Mouse (Mus musculus): ENCODE results near the gene Med12l. TPM values are rescaled to one million over a fixed set of nuclear protein-coding genes. Genes with fewer than 3 reads are reported as not detected.
A peak's percentile ranks its signal among the peaks of the same experiment; 100 is the strongest.

Gene Med12l
- total and polyA plus RNA-seq, 3 experiments = 0.93 to 2.0 (median 1.5) TPM

- TF ChIP-seq KAT2A (IDR thresholded peaks at IDR 0.05; ENCODE audit: insufficient replicate concordance, low read length) = no peak
- no peak for TF ChIP-seq MXI1 (IDR thresholded peaks at IDR 0.05; ENCODE audit: low read depth, low read length)
- no peak overlapping the region for H3K9ac ChIP-seq (ENCODE audit: insufficient read depth, low read depth)
- H3K36me3 ChIP-seq (replicated peaks in 1 of 2; ENCODE audit: control insufficient read depth in 1 of 2, insufficient read depth in 1 of 2, low read length in 1 of 2) = no peaks in the 10 kb centered on the region
- in situ Hi-C loops (cut with MboI; ENCODE audit: low pct_ligation_motif_present, low pct_unique_long_range_greater_than_20kb, low sequenced_read_pairs) = loop anchor here (5.0 to 25.0 kb wide), 2 partner anchors 90 to 570 kb away; partner anchors contain the start of gene Gm5538
- no peak for DNase-seq (ENCODE audit: extremely low read depth)
- H3K9me3 ChIP-seq (replicated peaks; ENCODE audit: low read length) = no peaks in the 10 kb centered on the region
- H3K27me3 ChIP-seq (replicated peaks) = no peaks in the 10 kb centered on the region
- dilution Hi-C loops (cut with MboI; ENCODE audit: extremely low pct_ligation_motif_present, extremely low pct_unique_long_range_greater_than_20kb, low sequenced_read_pairs) = no loop called here
- 0 out of 4 replicates have a peak, but pooled peaks cover 0 to 2% of the 10 kb centered on the region in 2 experiments for H3K4me1 ChIP-seq (ENCODE audit: control insufficient read depth in 1 of 2, insufficient read depth in 2 of 2)
- no peaks in the 10 kb centered on the region for H3K79me2 ChIP-seq (replicated peaks; ENCODE audit: control insufficient read depth, extremely low read depth, insufficient read depth, poor library complexity, severe bottlenecking)
- H3K27ac ChIP-seq (ENCODE audit: insufficient read depth, low read depth) = no peak overlapping the region
- no peak overlapping the region for H3K4me2 ChIP-seq (ENCODE audit: insufficient read depth, low read depth, poor library complexity, severe bottlenecking)
- H3K4me3 ChIP-seq (replicated peaks in 1 of 3; ENCODE audit: low read depth in 2 of 3, low read length in 2 of 3, poor library complexity in 1 of 3) = no peak overlapping the region
Measured at GRCm38 (mm10) chr3:59167417-59168054, 161.9 kb downstream of the Med12l start.

GRCm38 (mm10) chr3:59168476-59168875, 162.9 kb downstream of the Med12l start:
- H3K27me3 ChIP-seq (replicated peaks) = no peaks in the 10 kb centered on the region
- no peaks in the 10 kb centered on the region for H3K9me3 ChIP-seq (replicated peaks; ENCODE audit: low read length)
- TF ChIP-seq MYC (IDR thresholded peaks at IDR 0.05; ENCODE audit: low read depth, low read length) (peak; percentile 62), CTCF (conservative IDR thresholded peaks at IDR 0.05 in 1 of 2, IDR thresholded peaks at IDR 0.05 in 1 of 2; ENCODE audit: low read depth in 2 of 2, low read length in 2 of 2) (peak in 1 of 2 experiments; percentile 67; a peak in 2 of 4 replicates), RAD21 (IDR thresholded peaks at IDR 0.05; ENCODE audit: low read depth, low read length) (peak; percentile 60), IRF4 (IDR thresholded peaks at IDR 0.05; ENCODE audit: low read depth, low read length) (no peak), MAX (IDR thresholded peaks at IDR 0.05; ENCODE audit: low read length) (no peak), ETS1 (conservative IDR thresholded peaks at IDR 0.05; ENCODE audit: low read depth, low read length) (no peak), KAT2A (IDR thresholded peaks at IDR 0.05; ENCODE audit: insufficient replicate concordance, low read length) (no peak), TBP (conservative IDR thresholded peaks at IDR 0.05; ENCODE audit: low read depth, low read length) (no peak), GABPA (IDR thresholded peaks at IDR 0.05; ENCODE audit: insufficient replicate concordance, low read depth, low read length) (no peak), SMC3 (IDR thresholded peaks at IDR 0.05; ENCODE audit: low read depth, low read length) (peak; percentile 82), HCFC1 (IDR thresholded peaks at IDR 0.05; ENCODE audit: low read depth, low read length) (no peak)
- DNase-seq (ENCODE audit: extremely low read depth) = peak; percentile 25
- no peak overlapping the region for H3K4me2 ChIP-seq (ENCODE audit: insufficient read depth, low read depth, poor library complexity, severe bottlenecking)
- dilution Hi-C loops (cut with MboI; ENCODE audit: extremely low pct_ligation_motif_present, extremely low pct_unique_long_range_greater_than_20kb, low sequenced_read_pairs) (no loop called here), in situ Hi-C loops (cut with MboI; ENCODE audit: low pct_ligation_motif_present, low pct_unique_long_range_greater_than_20kb, low sequenced_read_pairs) (loop anchor here (5.0 to 25.0 kb wide), 2 partner anchors 91 to 569 kb away; partner anchors contain the start of gene Gm5538)
- no peak overlapping the region for H3K27ac ChIP-seq (ENCODE audit: insufficient read depth, low read depth)
- no peaks in the 10 kb centered on the region for H3K36me3 ChIP-seq (replicated peaks in 1 of 2; ENCODE audit: control insufficient read depth in 1 of 2, insufficient read depth in 1 of 2, low read length in 1 of 2)
- no peak overlapping the region for H3K9ac ChIP-seq (ENCODE audit: insufficient read depth, low read depth)
- 0 out of 4 replicates have a peak, but pooled peaks cover 0 to 2% of the 10 kb centered on the region in 2 experiments for H3K4me1 ChIP-seq (ENCODE audit: control insufficient read depth in 1 of 2, insufficient read depth in 2 of 2)
- no peak overlapping the region for H3K4me3 ChIP-seq (replicated peaks in 1 of 3; ENCODE audit: low read depth in 2 of 3, low read length in 2 of 3, poor library complexity in 1 of 3)
- no peaks in the 10 kb centered on the region for H3K79me2 ChIP-seq (replicated peaks; ENCODE audit: control insufficient read depth, extremely low read depth, insufficient read depth, poor library complexity, severe bottlenecking)

- no peak overlapping the region for H3K4me3 ChIP-seq (replicated peaks in 1 of 3; ENCODE audit: low read depth in 2 of 3, low read length in 2 of 3, poor library complexity in 1 of 3)
- H3K4me2 ChIP-seq (ENCODE audit: insufficient read depth, low read depth, poor library complexity, severe bottlenecking) = no peak overlapping the region
- H3K9ac ChIP-seq (ENCODE audit: insufficient read depth, low read depth) = no peak overlapping the region
- dilution Hi-C loops (cut with MboI; ENCODE audit: extremely low pct_ligation_motif_present, extremely low pct_unique_long_range_greater_than_20kb, low sequenced_read_pairs) (no loop called here), in situ Hi-C loops (cut with MboI; ENCODE audit: low pct_ligation_motif_present, low pct_unique_long_range_greater_than_20kb, low sequenced_read_pairs) (loop anchor here (5.0 to 25.0 kb wide), 2 partner anchors 92 to 568 kb away; partner anchors contain the start of gene Gm5538)
- TF ChIP-seq RAD21 (IDR thresholded peaks at IDR 0.05; ENCODE audit: low read depth, low read length) = peak; percentile 42
- no peak for TF ChIP-seq CHD2 (IDR thresholded peaks at IDR 0.05; ENCODE audit: low read length)
- no peak for TF ChIP-seq MAZ (IDR thresholded peaks at IDR 0.05; ENCODE audit: low read depth, low read length)
- no peak for TF ChIP-seq JUND (conservative IDR thresholded peaks at IDR 0.05; ENCODE audit: low read depth, low read length)
- no peak for TF ChIP-seq GABPA (IDR thresholded peaks at IDR 0.05; ENCODE audit: insufficient replicate concordance, low read depth, low read length)
- peak in 1 of 2 experiments; percentile 54; a peak in 2 of 4 replicates for TF ChIP-seq CTCF (conservative IDR thresholded peaks at IDR 0.05 in 1 of 2, IDR thresholded peaks at IDR 0.05 in 1 of 2; ENCODE audit: low read depth in 2 of 2, low read length in 2 of 2)
- no peak for TF ChIP-seq NRF1 (IDR thresholded peaks at IDR 0.05; ENCODE audit: low read depth, low read length)
- no peak for TF ChIP-seq ELF1 (IDR thresholded peaks at IDR 0.05; ENCODE audit: low read depth, low read length)
- TF ChIP-seq SMC3 (IDR thresholded peaks at IDR 0.05; ENCODE audit: low read depth, low read length) = peak; percentile 33
- no peaks in the 10 kb centered on the region for H3K36me3 ChIP-seq (replicated peaks in 1 of 2; ENCODE audit: control insufficient read depth in 1 of 2, insufficient read depth in 1 of 2, low read length in 1 of 2)
- H3K27me3 ChIP-seq (replicated peaks) = no peaks in the 10 kb centered on the region
- H3K27ac ChIP-seq (ENCODE audit: insufficient read depth, low read depth) = no peak overlapping the region
- H3K9me3 ChIP-seq (replicated peaks; ENCODE audit: low read length) = no peaks in the 10 kb centered on the region
- no peaks in the 10 kb centered on the region for H3K79me2 ChIP-seq (replicated peaks; ENCODE audit: control insufficient read depth, extremely low read depth, insufficient read depth, poor library complexity, severe bottlenecking)
- no peak for DNase-seq (ENCODE audit: extremely low read depth)
- H3K4me1 ChIP-seq (ENCODE audit: control insufficient read depth in 1 of 2, insufficient read depth in 2 of 2) = peaks cover 0 to 7% of the 10 kb centered on the region in 2 experiments; a peak in 1 of 4 replicates
Measured at GRCm38 (mm10) chr3:59169215-59169614, 163.6 kb downstream of the Med12l start.
